Mouse (Mus musculus) spleen, adult 2 months (tissue): ENCODE measurements around the gene Gm20425.

ENCODE experiments used
- CTCF ChIP-seq: fragments of 200-500 bp; IDR thresholded peaks from 2 replicates; pipeline ENCODE4 v1.5.1; 2011; ENCODE audit warnings: mild to moderate bottlenecking, inconsistent platforms; ENCODE audit not compliant: insufficient read depth, insufficient read length, insufficient replicate concordance; ENCODE audit errors: extremely low read depth
- POLR2A ChIP-seq: fragments of 200-500 bp; IDR thresholded peaks from 2 replicates; pipeline ENCODE4 v1.6.1; 2011; ENCODE audit warnings: low read depth, low read length, inconsistent platforms

- TF ChIP-seq CTCF (no peak), POLR2A (no peak)
Measured at GRCm38 (mm10) chr9:103153286-103153685, 76.8 kb downstream of the Gm20425 start.
